Mouse (Mus musculus): ENCODE data around the gene Blvrb.

- TF ChIP-seq CTCF (IDR thresholded peaks at IDR 0.05; ENCODE audit: low read depth) = peak; percentile 20
- no peak for TF ChIP-seq EP300 (optimal IDR thresholded peaks at IDR 0.05)
Measured at GRCm38 (mm10) chr7:27467648-27468047, 19.9 kb downstream of the Blvrb start.

Measured in stomach, postnatal 0 days (tissue).